Mouse (Mus musculus): ENCODE measurements around the gene Rarg. TPM values are rescaled to one million over a fixed set of nuclear protein-coding genes. Genes with fewer than 3 reads are reported as not detected.

The Rarg gene
- polyA plus RNA-seq, 1 experiment: 91.2 TPM

DNA sequence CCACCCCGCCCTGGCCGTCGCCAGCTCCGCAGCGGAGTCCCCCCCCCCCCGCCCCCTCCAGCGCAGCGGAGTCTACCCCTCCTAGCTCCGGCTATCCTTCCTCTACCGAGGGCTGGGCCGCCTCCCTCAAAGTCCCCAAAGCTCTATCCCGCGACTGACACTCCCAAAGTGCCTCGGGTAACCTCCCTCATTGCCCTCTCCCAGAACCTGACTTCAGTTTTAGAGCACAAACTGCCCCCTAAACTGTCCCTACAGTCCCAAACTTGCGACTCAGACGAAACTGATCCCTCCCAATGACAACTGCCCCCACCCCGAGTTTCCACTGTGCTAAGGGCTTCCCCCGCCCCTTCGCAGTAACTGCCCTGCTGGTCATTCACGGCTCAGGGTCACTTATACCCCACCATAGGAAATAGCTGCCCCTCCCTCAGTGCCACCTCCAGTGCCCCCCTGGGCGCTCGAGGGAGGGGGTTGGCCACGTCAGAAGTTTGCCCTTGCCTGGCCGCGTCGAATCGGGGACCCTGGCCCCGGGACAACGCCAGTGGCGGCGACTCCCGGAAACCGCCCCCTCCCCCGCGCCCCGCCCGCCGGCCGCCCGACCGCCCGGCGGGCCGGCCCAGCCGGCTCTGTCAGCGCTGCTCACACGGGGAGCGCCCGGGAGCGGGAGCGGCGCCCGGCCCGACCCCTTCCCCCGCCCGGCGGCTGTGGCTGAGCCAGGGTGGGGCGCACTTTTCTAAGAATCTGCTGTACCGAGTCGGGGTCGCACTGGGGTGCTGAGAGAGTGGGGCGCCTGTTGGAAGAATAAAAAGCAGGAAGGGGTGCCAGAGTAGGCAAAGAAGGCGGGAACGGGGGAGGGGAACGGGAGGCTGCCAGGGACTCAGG lies 9.8 kb downstream of the Rarg start:
- TF ChIP-seq POLR2A (IDR thresholded peaks at IDR 0.05; ENCODE audit: low read depth, low read length) (peak; percentile 47), CTCF (IDR thresholded peaks at IDR 0.05; ENCODE audit: borderline replicate concordance, insufficient read depth, low read length) (no peak)
- peak overlapping the region; percentile 31 for H3K4me3 ChIP-seq (ENCODE audit: insufficient read depth, low read length)
- H3K27ac ChIP-seq (ENCODE audit: insufficient read depth, low read length): peak overlapping the region; percentile 96
- peaks cover 17% of the 10 kb centered on the region for H3K4me1 ChIP-seq (ENCODE audit: control insufficient read depth, insufficient read depth, low read length)

DNA sequence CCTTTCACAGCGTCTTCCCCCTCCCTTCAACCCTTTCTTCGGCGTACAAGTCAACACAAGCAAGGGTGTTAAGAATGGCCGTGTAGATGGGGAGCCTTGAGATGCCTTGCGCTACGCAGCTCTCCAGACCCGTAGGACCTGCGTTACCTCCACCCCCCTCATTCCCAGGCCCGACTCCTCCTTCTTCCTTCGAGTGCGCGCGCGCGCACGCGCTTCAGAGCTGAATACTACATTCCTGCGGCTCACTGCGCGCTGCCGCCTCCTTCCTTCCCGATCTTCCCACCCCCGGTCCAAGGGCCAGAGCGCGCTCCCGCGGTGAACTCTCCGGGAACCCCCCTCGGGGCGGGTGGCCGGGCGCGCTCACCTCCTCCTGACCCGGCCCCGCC lies 10.5 kb downstream of the Rarg start:
- peaks cover 17% of the 10 kb centered on the region for H3K4me1 ChIP-seq (ENCODE audit: control insufficient read depth, insufficient read depth, low read length)
- H3K4me3 ChIP-seq (ENCODE audit: insufficient read depth, low read length): peak overlapping the region; percentile 67
- TF ChIP-seq POLR2A (IDR thresholded peaks at IDR 0.05; ENCODE audit: low read depth, low read length) (peak; percentile 49; the same call in 1 of the 2 replicates), CTCF (IDR thresholded peaks at IDR 0.05; ENCODE audit: borderline replicate concordance, insufficient read depth, low read length) (no peak)
- peak overlapping the region; percentile 91 for H3K27ac ChIP-seq (ENCODE audit: insufficient read depth, low read length)

DNA sequence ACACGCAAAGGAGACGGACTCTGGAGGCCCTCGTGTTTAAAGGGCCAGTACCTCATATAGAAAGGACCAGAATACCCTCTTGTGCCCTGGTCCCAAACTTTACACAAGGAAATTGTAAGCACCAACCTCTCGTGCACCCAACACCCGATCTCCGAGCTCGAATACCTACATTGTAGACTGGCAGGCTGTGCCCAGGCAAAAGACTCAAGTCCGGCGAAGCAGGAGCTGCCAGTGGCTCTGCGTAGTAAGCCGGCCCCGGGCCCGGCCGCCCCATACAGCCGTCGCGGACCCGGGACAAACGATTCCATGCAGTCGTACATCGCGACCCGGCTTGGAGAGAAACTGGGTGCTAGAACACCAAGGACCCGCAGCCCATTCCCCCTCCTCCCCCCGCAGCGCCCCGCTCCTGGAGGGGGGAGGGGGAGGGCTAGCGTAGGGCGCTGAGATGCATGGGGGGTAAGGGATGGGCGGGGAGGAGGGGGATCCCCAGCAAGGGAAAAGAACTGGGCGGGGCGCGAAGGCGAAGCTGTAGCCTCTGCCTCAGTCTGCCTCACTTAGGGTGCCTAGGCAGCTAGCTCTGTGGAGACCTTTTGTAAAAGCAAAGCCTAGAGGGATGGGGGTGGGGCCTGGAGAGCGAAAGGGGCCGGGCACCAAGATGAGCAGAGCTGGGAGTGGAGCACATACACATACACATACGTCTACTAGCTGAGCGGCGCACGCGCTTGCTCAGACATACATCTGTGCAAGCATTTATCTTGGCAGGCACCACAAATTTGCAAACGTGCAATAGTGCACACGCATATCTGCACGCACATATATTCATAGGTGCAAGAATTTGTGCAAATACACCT lies 11.2 kb downstream of the Rarg start:
- TF ChIP-seq CTCF (IDR thresholded peaks at IDR 0.05; ENCODE audit: borderline replicate concordance, insufficient read depth, low read length): no peak
- peak; percentile 82 for TF ChIP-seq POLR2A (IDR thresholded peaks at IDR 0.05; ENCODE audit: low read depth, low read length)
- Histone ChIP-seq H3K4me3 (ENCODE audit: insufficient read depth, low read length) (peak overlapping the region; percentile 67), H3K4me1 (ENCODE audit: control insufficient read depth, insufficient read depth, low read length) (peaks cover 17% of the 10 kb centered on the region), H3K27ac (ENCODE audit: insufficient read depth, low read length) (peak overlapping the region; percentile 91)

DNA sequence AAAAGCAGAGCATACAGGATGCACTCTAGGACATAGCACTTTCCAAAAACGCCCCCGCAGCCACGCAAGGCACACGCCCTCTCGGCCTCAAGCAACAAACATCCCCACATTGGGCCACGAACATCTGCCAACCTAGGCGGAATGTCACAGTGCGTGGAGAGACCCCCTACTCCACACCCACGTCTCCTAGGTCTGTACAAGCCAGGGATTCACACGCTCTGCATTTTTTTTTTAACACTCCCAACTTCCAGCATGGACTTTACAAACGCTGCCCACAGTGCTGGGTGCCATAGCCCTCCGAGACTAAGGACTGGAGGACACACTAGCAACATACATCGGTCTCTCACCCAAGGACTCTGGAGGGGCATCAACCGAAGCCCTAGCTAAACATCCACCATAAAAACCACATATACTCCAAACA lies 11.8 kb downstream of the Rarg start:
- Histone ChIP-seq H3K27ac (ENCODE audit: insufficient read depth, low read length) (peak overlapping the region; percentile 91), H3K4me1 (ENCODE audit: control insufficient read depth, insufficient read depth, low read length) (peaks cover 17% of the 10 kb centered on the region), H3K4me3 (ENCODE audit: insufficient read depth, low read length) (peak overlapping the region; percentile 67)
- peak; percentile 30; the same call in 1 of the 2 replicates for TF ChIP-seq POLR2A (IDR thresholded peaks at IDR 0.05; ENCODE audit: low read depth, low read length)
- no peak for TF ChIP-seq CTCF (IDR thresholded peaks at IDR 0.05; ENCODE audit: borderline replicate concordance, insufficient read depth, low read length)

DNA sequence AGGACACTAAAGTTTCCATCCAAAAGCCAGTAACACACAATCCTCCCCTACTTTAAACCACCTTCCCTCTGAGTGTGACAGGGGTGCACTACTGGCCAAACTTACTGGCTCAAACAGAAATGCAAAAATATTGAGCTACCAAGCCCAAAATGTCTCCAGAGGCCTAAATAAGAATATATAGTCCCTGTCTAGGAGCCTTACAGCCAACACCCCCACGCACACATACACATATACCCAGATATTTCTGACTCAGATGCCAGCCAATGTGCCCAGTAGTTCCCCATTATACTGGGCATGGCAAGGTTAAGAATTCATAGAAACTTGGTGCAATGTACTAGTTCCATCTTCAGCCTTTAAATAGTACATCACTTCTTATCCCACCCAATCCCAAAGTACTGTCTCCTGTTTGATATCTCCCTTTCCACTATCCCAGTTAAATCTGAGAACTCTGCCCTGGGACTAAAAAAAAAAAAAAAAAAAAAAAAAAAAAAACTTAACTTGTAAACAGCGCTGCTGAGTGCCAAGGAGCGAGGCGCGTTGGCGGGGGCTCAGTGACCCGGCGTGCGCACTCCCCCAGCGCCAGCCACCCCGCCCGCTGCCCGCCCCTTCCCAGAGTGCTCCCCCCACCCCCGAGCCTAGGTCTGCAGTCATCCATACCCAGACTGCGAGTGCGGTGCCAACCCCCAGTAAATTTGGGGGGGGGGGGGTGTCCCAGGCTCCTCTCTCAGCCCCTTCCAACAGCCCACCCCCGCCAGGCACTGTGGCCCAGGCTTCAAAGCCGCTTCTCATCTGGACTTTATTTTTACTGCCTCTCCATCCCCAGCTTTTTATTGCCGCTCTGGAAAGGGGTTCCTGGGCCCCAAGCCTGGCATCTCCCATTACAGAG lies 12.8 kb downstream of the Rarg start:
- TF ChIP-seq POLR2A (IDR thresholded peaks at IDR 0.05; ENCODE audit: low read depth, low read length) (0 out of 2 replicates have a peak, but pooled peaks have one; percentile 1), CTCF (IDR thresholded peaks at IDR 0.05; ENCODE audit: borderline replicate concordance, insufficient read depth, low read length) (no peak)
- H3K4me3 ChIP-seq (ENCODE audit: insufficient read depth, low read length): peak overlapping the region; percentile 67

DNA sequence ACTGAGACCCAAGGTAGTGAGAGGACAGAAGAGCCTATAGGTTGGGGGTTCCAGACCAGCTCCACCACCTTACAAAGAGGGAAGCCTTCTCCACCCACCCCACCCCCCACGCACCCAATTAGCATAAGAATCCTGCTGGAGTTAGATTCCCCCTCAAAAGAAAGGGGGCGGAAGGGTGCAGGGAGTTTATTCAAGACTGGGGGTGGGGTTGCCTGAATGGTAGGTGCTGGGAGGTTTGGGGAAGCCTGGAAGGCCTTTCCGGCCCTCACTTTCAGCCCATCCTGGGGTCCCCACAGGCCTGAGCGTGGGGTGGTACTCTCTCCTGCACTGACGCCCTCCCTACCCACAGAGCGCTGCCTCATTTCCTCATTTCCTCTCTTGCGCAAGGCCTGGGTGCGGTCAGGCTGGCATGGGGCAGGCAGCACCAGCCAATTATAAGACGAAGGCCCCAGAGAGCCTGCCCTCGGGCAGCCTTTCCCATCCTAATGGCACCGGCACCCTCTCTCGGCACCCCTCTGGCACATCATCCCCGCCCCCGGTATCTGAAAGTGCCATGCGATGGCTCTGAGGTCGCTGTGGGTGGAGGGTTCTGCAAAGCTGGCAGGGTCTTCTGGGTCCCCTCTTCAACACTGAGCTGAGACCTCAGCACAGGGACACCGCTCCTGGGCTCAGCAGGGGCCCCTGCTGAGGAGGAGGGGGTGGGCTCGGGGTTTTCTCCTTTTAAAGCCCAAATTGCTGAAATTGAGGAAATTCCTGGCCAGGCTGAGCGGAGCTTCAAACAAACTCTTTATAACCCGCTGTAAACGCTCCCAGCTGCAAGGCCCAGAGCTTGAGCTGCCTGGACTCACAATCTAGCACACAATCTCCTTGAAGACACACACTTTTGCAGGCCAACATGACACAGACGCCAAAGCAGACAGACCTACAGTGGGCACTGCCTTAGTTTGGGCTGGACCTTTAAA lies 13.8 kb downstream of the Rarg start:
- TF ChIP-seq POLR2A (IDR thresholded peaks at IDR 0.05; ENCODE audit: low read depth, low read length): peak; percentile 36; the same call in 1 of the 2 replicates
- no peak for TF ChIP-seq CTCF (IDR thresholded peaks at IDR 0.05; ENCODE audit: borderline replicate concordance, insufficient read depth, low read length)
- Histone ChIP-seq H3K4me1 (ENCODE audit: control insufficient read depth, insufficient read depth, low read length) (peaks cover 8% of the 10 kb centered on the region), H3K27ac (ENCODE audit: insufficient read depth, low read length) (peak overlapping the region; percentile 59), H3K4me3 (ENCODE audit: insufficient read depth, low read length) (peak overlapping the region; percentile 67)

More for the DNA sequence above, 12.8 kb downstream of the Rarg start:
- Histone ChIP-seq H3K27ac (ENCODE audit: insufficient read depth, low read length) (peak overlapping the region; percentile 91), H3K4me1 (ENCODE audit: control insufficient read depth, insufficient read depth, low read length) (peaks cover 12% of the 10 kb centered on the region)

DNA sequence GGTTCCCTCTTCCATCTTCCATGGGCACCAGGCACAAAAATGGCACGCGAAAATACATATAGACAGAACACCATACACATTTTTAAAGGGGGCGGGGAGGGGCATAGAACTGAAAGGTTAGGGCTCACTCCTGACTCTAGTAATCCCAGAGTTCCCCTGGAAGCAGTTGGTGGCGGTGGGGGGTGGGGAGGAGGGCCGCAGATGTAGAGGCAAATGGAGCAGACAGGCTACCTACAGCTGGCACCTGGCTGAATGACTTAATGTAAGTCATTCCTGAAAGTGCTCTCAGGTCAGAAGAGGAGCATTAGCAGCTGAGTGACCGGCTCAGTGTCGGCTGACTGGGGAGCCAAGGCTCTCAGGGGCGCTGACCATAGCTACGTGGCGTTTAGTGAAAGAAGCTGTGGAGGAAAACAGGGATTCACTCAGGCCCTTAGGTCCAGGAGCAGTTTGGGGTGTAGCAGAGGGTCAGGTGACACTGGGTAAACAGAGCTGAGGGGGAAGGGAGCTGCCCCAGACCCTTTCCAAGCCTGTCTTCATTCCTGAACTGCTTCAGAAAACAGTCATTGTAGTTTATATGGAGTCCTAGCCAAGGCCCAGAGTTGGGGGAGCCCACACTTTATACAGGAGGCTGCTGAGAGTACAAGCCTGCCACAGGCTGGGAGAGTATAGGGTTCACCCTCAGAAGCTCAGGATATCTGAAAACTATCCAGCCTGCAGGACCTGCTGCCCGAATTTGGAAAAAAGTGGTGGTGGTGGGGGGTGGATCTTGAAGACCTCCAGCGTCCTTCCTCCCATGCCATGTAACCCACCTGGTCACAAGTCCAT lies 14.7 kb downstream of the Rarg start:
- no peak overlapping the region for H3K4me3 ChIP-seq (ENCODE audit: insufficient read depth, low read length)
- no peak for TF ChIP-seq POLR2A (IDR thresholded peaks at IDR 0.05; ENCODE audit: low read depth, low read length)
- TF ChIP-seq CTCF (IDR thresholded peaks at IDR 0.05; ENCODE audit: borderline replicate concordance, insufficient read depth, low read length): no peak
- peak overlapping the region; percentile 59; the same call in 1 of the 2 replicates for H3K27ac ChIP-seq (ENCODE audit: insufficient read depth, low read length)
- H3K4me1 ChIP-seq (ENCODE audit: control insufficient read depth, insufficient read depth, low read length): peaks cover 8% of the 10 kb centered on the region

All from embryonic fibroblast, embryonic 13.5 days (primary cell).